Mouse (Mus musculus) lung, embryonic 16.5 days (tissue): ENCODE measurements around the gene Txndc9. TPM values are rescaled to one million over a fixed set of nuclear protein-coding genes. Genes with fewer than 3 reads are reported as not detected.

ENCODE experiments used
- ATAC-seq: fragments of 200-750 bp; cut with Nextera tagmentation; 2 replicates; pipeline ENCODE4 v1.8.0; 2017; ENCODE audit warnings: low read depth, mild to moderate bottlenecking, moderate library complexity
- H3K27ac ChIP-seq: fragments of 300-500 bp; sonication (generic); 2 replicates; pipeline ENCODE4 v1.5.1; 2014; ENCODE audit warnings: mild to moderate bottlenecking, control low read depth, low read length
- H3K27me3 ChIP-seq: fragments of 300-500 bp; sonication (generic); 2 replicates; pipeline ENCODE4 v1.6.1; 2014; ENCODE audit warnings: low read depth, low read length, mixed read lengths; ENCODE audit not compliant: control insufficient read depth, insufficient read depth
- H3K36me3 ChIP-seq: fragments of 300-500 bp; sonication (generic); 2 replicates; pipeline ENCODE4 v1.6.1; 2014; ENCODE audit warnings: low read length; ENCODE audit not compliant: control insufficient read depth, insufficient read depth
- H3K4me1 ChIP-seq: fragments of 300-500 bp; sonication (generic); replicated peaks from 2 replicates; pipeline ENCODE4 v1.6.1; 2014; ENCODE audit warnings: low read length, mixed read lengths; ENCODE audit not compliant: control insufficient read depth, insufficient read depth
- H3K4me2 ChIP-seq: fragments of 300-500 bp; sonication (generic); 2 replicates; pipeline ENCODE4 v1.6.1; 2014; ENCODE audit warnings: low read depth, low read length, control low read depth
- H3K4me3 ChIP-seq: fragments of 300-500 bp; sonication (generic); 2 replicates; pipeline ENCODE4 v1.5.1; 2014; ENCODE audit warnings: mild to moderate bottlenecking, low read length, control low read depth
- H3K9ac ChIP-seq: fragments of 300-500 bp; sonication (generic); 2 replicates; pipeline ENCODE4 v1.6.1; 2014; ENCODE audit warnings: low read length, control low read depth
- H3K9me3 ChIP-seq: fragments of 300-500 bp; sonication (generic); 2 replicates; pipeline ENCODE4 v1.6.1; 2016; ENCODE audit warnings: low read length; ENCODE audit not compliant: control insufficient read depth
- WGBS: fragments of 180-500 bp; shearing (Covaris S2); extraction: QIAGEN DNeasy Blood & Tissue Kit; methylation state at CpG from one replicate; pipeline ENCODE4 v1.1.7; 2014; 5-methylcytosine and 5-hydroxymethylcytosine counted together
- polyA plus RNA-seq: library from polyadenylated mRNA; unstranded; fragments of >200 nt; fragmentation: Nextera tagmentation; extraction: Ambion mirVana; gene quantifications from 2 replicates; pipeline ENCODE4 v1.2.1, GENCODE M21; 2015

The Txndc9 gene
- polyA plus RNA-seq, 1 experiment from 2014 or later, result 142 TPM

GRCm38 (mm10) chr1:37957659-37958058 lies 40.0 kb downstream of the Txndc9 start, which contains the start of gene Lyg1:
TSS of gene Lyg1 (minus strand) at chr1:37957759.
- Histone ChIP-seq H3K36me3 (no peaks in the 10 kb centered on the region), H3K9ac (no peak within 1 kb of the TSS), H3K4me2 (peak within 1 kb of the TSS; percentile 33), H3K27ac (peak within 1 kb of the TSS; percentile 77), H3K4me3 (no peak within 1 kb of the TSS), H3K9me3 (no peaks in the 10 kb centered on the region), H3K27me3 (no peaks in the 10 kb centered on the region), H3K4me1 (peaks cover 13% of the 10 kb centered on the region)
- ATAC-seq, result no peak
- 81% methylated on average over 5 of the region's 5 CpGs for whole genome bisulfite sequencing

GRCm38 (mm10) chr1:37956690-37957431 lies 40.8 kb downstream of the Txndc9 start:
- Histone ChIP-seq H3K27ac (peak overlapping the region; percentile 77), H3K4me3 (no peak overlapping the region), H3K27me3 (no peaks in the 10 kb centered on the region), H3K4me2 (peak overlapping the region; percentile 33), H3K36me3 (no peaks in the 10 kb centered on the region), H3K9ac (no peak overlapping the region), H3K4me1 (peaks cover 13% of the 10 kb centered on the region), H3K9me3 (no peaks in the 10 kb centered on the region)
- peak; percentile 91 for ATAC-seq
- 1% methylated on average over 3 of the region's 3 CpGs for WGBS

GRCm38 (mm10) chr1:37955251-37955650 lies 42.4 kb downstream of the Txndc9 start:
- Histone ChIP-seq H3K27ac (no peak overlapping the region), H3K4me1 (peaks cover 13% of the 10 kb centered on the region), H3K36me3 (no peaks in the 10 kb centered on the region), H3K9me3 (no peaks in the 10 kb centered on the region), H3K4me3 (no peak overlapping the region), H3K4me2 (no peak overlapping the region), H3K9ac (no peak overlapping the region), H3K27me3 (no peaks in the 10 kb centered on the region)
- ATAC-seq, result no peak
- WGBS, result 90% methylated on average over 2 of the region's 2 CpGs

DNA sequence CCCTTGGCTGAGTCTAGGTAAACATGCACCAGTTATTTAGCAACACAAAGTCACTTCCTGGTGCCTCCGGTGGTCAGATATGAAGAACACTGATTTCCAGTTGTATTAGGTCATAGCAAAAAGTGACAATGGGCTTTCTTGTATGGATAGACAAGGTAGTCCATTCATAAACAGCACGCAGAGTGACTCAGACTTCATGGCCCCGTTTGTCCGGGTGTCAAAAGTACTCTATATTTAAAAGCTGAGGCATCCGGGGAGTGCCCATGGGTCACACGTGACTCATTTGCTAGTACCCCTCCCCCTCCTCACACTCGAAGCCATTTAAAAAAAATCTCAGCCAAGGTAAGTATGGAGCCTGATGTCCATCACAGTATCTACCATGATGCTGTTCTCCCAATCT lies 42.9 kb downstream of the Txndc9 start:
- Histone ChIP-seq H3K36me3 (no peaks in the 10 kb centered on the region), H3K9me3 (no peaks in the 10 kb centered on the region), H3K27ac (no peak overlapping the region), H3K4me2 (no peak overlapping the region), H3K4me3 (no peak overlapping the region), H3K9ac (no peak overlapping the region), H3K4me1 (peaks cover 13% of the 10 kb centered on the region), H3K27me3 (no peaks in the 10 kb centered on the region)
- ATAC-seq, result no peak
- WGBS, result 43% methylated on average over 7 of the region's 7 CpGs

DNA sequence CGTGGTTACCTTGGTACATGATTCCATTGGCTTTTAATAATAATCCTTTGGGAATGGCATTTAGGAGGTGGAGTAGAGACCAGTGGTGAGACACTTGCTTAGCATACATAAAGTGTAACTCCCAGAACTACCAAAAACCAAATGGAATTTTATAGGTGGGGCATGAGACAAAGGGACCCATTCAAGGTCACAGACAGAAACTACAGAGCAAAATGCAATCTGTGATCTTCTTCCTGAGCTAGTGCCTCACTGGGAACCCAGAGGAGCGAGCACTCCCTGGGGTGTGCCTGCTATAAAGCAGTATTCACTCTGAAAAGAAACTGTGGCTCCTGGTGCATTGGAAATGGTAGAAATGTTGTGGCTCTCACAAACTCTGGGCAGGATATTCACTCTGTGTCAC lies 48.8 kb downstream of the Txndc9 start:
- H3K4me1 ChIP-seq, result no peaks in the 10 kb centered on the region
- no peaks in the 10 kb centered on the region for H3K9me3 ChIP-seq
- no peak overlapping the region for H3K27ac ChIP-seq
- no peak overlapping the region for H3K9ac ChIP-seq
- ATAC-seq, result no peak
- H3K36me3 ChIP-seq, result no peaks in the 10 kb centered on the region
- no peak overlapping the region for H3K4me3 ChIP-seq
- no peak overlapping the region for H3K4me2 ChIP-seq
- H3K27me3 ChIP-seq, result no peaks in the 10 kb centered on the region
- 77% methylated on average over 2 of the region's 2 CpGs for WGBS

Other genes starting within 250 kb of the Txndc9 start
- 8.2 and 9.5 TPM in 2 replicates for gene Tsga10, start 131.5 kb downstream of the Txndc9 start, polyA plus RNA-seq
- gene Lipt1, start 126.2 kb downstream of the Txndc9 start, polyA plus RNA-seq, result 8.8 TPM in 2 replicates
- gene Mitd1, start 107.5 kb downstream of the Txndc9 start, polyA plus RNA-seq, result 27.0 and 30.9 TPM in 2 replicates
- 214 and 222 TPM in 2 replicates for gene Mrpl30, start 107.4 kb downstream of the Txndc9 start, polyA plus RNA-seq
- not detected in 2 replicates for gene Lyg2, start 81.4 kb downstream of the Txndc9 start, polyA plus RNA-seq
- not detected in 2 replicates for gene Lyg1, start 40.1 kb downstream of the Txndc9 start, polyA plus RNA-seq
- gene Eif5b, start 117 bp upstream of the Txndc9 start, polyA plus RNA-seq, result 19.5 and 21.7 TPM in 2 replicates
- 20.6 and 21.3 TPM in 2 replicates for gene Rev1, start 131.9 kb upstream of the Txndc9 start, polyA plus RNA-seq